Mouse (Mus musculus): ENCODE results near the gene Ifi27.
"Not testable (repeated sequence)": the region's sequence is repeated elsewhere in the genome, so short reads cannot be mapped to it uniquely, and the experiment has no call there.

The Ifi27 gene

DNA sequence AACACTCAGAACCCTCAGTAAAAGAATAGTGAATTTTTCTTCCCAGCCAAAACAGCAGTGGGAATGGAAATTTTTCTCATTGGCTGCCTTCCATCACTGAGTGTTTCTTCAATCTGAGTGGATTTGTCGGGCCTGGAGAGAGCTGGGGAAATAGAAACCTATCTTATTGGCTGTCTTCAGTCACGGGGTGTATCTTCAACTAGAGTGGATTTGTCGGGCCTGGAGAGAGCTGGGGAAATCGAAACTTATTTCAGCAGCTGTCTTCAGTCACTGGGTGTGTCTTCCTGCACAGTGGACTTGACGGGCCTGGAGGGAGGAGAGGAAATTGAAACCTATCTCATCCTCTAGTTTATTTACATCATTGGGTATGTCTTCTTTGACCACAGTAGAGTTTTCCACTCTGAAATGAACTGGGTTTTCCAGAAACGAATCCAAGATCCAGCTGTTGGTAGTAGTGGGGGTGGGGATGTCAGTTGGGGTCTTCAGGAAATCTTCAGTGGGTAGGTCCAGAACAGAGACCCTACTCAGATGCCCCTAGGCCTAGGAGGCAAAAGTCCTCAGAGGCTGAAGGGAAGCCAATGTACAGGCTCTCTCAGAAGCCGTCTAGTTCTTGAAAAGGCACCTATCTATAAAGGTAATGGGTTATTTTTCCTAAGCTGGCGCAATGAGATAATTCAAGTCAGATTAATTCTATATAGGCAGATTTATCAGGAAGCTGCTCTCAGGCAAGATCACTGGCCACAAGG lies at the start of gene Ifi27:
Gene Ifi27 (plus strand): TSS at position 226 of the 746 bp plus-strand sequence.
- peak; percentile 58 for DNase-seq (ENCODE audit: extremely low read depth, insufficient read length, low spot score)

DNA sequence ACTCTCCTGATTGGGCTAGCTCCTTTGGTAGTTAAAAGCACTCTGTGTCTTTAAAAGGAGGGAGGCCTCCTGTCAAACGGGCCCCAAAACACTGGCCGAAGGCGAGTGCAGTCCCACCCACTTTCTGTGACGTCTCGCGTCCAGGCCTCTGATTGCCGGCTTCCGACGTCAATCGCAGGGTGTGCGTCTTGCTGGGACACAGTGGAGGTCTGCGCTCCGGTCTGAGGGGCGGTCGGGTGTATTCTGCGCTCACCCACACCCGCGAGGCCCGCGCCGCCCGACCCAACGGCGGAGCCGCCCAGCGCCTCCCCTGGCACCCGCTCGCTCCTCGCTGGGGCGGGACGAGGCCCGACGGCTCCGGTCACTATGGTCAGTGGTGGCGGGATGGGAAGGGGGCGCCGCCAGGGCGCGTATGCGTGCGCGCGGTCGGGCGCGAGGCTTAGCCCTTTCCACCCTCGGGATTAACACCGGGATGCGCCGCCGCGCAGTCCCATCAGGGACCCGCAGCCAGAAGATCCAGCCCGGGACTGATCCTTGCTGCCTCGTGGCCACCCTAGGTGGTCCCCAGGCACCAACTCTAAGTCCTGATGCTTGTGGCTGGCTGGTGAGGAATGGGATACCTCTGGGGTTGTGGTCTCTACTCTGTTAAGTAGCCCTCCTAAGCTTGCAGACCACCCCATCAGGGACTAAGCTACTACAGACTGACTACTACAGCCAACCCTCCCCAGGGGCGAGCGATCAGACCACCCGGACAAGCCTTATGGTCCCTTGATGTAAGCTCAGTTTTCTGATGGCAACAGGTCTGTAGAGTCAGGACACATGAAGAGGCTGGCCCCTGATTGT lies 45.3 kb upstream of the Ifi27 start, which contains the start of gene Otub2:
Gene Otub2 (plus strand): TSS at position 178 of the 843 bp plus-strand sequence.
- DNase-seq (ENCODE audit: extremely low read depth, insufficient read length, low spot score), result peak; percentile 96

DNA sequence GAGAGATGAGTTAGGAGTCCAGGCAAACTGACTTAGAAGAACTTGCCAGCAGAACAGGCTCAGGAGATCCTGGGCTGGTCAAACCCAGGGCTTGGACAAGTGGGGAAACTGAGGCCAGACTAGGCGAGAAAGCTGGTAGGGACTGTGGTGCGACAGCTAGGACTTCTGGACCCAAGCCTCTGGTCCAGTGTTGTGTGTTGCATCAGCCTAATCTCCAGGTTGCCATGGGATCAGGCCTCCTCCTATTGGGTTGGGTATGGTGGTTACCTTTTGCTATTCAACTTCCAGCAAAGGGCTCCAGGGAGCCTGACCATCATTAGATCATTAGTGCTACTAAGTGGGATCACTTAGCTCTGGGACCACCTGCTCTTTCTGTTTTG lies 44.7 kb upstream of the Ifi27 start:
- DNase-seq (ENCODE audit: extremely low read depth, insufficient read length, low spot score), result no peak

DNA sequence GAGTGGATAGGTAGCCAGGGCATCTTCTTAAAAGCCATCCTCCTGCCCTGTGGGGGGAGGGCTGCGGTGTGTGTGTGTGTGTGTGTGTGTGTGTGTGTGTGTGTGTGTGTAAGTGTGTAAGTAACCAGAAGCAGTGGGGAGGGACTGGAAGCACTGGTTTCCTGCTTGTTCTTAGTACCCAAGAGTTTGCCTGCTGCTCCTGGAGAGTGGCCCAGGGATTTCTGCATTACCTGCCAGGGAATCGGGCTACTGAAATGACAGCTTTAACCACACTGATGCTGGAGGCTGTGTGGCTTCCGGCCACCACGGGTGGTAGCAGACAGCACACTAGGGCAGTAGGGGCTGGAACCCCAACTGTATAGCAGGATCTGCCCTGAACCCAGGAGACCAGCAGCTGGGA lies 44.0 kb upstream of the Ifi27 start:
- DNase-seq (ENCODE audit: extremely low read depth, insufficient read length, low spot score), result no peak

DNA sequence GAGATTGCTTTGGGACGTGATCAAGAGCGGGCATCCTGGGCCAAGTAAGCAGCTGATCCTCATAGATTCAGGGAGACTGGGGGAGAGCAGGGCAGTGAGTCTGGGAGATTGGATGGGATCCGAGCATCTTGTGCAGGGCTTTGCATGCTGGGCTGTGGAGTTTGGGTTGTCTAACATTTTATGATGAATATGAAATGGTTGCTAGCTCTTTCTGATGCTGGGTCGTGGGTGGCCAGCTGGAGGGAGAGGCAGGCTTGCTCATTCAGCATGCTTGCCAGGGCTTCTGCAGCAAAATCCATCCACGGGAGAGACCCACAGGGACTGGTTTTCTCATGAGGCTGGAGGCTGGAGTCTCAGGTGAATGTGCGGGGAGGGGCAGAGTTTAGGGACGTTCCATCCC lies 42.9 kb upstream of the Ifi27 start:
- DNase-seq (ENCODE audit: extremely low read depth, insufficient read length, low spot score), result no peak

DNA sequence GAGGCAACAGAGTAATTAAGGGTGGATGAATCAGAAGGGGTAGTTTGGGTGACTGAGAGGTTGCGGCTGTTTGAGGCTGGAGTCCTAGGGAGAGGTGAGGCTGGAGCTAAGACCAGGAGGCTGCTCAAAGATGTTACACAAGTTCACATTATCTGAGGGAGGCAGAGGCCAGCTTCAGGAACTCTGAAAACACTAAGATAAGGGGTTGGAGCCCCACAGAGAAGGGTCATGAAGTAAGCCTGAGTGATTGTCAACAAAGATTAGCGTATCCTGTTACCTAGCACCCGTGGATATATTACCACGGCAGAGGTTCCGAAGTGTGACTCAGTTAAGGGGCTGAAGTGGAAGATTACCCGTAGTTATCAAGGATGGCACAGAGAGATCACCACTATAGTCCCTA lies 40.5 kb upstream of the Ifi27 start:
- DNase-seq (ENCODE audit: extremely low read depth, insufficient read length, low spot score), result no peak

DNA sequence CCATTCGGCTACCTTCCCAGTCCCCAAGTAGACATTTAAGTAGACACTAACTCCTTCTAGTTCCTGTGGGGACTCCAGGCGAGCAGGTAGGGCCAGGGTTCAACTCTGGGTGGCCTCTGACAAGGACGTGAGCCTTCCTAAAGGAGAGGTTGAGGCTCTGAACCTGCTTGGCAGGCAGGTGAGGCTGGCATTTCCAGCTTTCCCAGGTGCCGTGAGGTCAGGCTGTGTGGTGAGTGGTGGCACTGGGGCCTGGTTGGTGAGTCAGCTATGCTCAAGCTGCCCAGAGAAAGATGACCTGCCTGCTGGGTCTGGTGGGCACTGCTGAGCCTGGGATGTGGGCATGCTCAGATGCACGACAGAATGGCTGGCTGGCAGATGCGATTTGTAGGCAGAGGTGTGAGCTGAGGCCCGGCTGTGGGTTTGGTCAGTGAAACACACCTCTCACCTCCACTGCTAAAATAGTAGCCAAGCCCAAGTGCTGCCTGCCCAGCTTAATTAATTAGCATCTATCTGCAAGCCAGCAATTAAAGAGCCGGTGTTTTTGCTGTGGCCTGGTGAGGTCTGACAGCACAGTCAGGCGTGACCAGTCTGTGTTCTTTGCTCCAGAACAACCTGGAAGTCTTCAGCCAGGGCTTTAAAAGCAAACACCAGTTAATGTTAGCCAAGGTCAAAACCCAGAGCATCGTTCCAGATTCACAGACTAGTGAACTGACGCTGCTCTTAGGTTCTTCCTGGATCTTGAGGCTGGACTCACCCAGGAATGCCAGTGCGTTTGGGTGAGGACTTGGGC lies 38.3 kb upstream of the Ifi27 start:
- DNase-seq (ENCODE audit: extremely low read depth, insufficient read length, low spot score), result no peak

DNA sequence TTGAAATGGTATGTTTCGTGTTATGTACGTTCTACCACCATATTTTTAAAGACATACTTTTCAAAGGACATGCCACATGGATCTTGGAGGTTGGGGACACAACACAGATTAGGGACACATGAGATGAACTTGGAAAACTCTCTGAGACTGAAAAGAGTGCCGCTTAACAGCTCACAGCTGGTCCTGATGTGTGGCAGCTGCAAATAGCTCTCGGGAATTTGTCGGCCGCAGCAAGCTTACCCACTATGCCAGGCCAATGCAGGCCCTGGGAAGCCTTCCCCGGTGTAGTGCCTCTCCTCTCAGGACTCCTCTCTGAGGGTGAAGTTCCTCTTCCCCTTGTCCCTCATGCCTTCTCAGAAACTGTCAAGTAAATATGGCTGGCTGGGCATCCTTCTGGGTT lies 37.3 kb upstream of the Ifi27 start:
- no peak for DNase-seq (ENCODE audit: extremely low read depth, insufficient read length, low spot score)

DNA sequence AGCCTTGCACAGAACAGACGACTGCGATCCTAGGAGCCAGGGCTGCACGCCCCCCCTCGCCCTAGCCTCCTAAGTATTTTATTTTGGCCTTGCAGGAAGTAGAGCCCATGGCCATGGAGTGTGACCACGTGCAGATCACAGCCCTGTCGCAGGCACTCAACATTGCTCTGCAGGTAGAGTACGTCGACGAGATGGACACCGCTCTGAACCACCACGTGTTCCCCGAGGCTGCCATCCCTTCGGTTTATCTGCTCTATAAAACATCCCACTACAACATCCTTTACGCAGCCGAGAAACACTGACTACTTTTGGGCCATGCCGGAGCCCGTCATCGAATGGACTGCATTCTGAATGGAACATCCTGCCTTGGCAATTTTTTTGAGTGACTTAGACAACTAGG lies 29.9 kb upstream of the Ifi27 start:
- DNase-seq (ENCODE audit: extremely low read depth, insufficient read length, low spot score), result no peak

DNA sequence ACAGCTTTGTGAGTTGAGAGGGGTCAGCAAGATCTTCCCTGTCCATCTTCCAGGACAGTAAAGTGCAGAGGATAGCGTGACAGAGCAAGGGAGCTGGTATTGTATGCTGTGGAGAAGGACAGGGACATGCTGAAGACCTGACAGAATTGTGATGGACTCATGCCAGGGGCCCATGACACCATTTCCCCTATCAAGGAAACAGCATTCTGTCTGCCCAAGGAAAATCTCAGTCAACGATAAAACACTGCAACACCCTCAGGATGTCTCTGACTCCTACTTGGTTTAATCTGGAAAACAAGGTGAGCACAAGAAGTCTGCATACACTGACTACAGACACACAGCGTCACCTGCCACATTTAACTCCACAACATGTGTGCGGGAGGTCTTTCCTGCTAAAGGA lies 26.3 kb upstream of the Ifi27 start, which contains the start of gene 9330161L09Rik:
Gene 9330161L09Rik (minus strand): TSS at position 101 of the 400 bp plus-strand sequence.
- no peak for DNase-seq (ENCODE audit: extremely low read depth, insufficient read length, low spot score)

DNA sequence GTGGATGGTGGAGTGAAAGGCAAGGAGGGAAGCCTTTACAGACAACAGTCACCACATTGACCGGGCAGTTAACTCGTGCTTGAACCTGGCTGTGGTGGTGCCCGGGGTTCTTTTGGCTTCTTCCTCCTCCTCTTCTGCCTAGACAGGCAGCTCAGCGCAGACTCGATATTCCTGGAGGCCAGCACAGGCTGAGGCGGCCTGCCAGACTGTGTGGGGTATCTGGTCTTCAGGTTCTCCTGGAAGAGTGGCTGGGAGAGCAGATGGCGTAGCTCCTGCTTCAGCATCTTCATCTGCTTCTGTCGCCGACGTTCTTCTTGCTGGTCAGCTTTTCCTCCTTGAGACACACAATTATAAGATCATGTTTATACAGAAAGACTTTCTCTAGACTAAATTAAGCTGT lies 25.9 kb upstream of the Ifi27 start:
- DNase-seq (ENCODE audit: extremely low read depth, insufficient read length, low spot score), result no peak

DNA sequence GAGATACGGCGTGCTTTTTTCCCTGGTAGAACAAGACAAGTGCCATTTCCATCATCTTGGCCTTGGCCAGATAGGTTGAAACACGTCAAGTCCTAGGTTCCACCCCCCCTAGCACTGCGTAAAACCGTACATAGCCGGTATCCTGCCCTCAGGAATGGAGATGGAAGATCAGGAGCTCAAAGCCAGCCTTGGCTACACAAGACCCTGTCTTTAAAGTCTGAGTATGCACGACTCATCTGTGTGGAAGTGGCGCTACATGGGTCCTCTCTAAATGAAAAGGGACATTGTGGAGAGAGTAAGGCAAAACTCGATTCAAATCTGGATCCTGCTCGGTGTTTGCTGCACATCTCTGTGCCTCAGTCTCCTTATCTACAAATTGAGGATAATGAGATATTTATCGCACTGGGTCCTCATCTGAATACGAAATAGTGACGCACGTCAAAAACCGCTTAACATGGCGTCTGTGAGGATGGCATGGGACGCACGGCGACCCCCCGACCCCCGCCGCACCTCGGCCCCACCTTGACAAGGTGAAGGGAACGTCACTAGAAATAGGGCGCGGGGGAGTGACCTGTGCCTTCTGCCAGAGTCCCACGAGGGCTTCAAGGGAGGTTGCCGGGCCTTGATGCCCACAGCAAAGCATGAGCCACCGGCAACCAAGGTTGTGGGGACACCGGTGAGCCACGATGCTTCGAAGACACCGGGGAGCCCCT lies 8.8 kb upstream of the Ifi27 start:
- DNase-seq (ENCODE audit: extremely low read depth, insufficient read length, low spot score), result no peak

DNA sequence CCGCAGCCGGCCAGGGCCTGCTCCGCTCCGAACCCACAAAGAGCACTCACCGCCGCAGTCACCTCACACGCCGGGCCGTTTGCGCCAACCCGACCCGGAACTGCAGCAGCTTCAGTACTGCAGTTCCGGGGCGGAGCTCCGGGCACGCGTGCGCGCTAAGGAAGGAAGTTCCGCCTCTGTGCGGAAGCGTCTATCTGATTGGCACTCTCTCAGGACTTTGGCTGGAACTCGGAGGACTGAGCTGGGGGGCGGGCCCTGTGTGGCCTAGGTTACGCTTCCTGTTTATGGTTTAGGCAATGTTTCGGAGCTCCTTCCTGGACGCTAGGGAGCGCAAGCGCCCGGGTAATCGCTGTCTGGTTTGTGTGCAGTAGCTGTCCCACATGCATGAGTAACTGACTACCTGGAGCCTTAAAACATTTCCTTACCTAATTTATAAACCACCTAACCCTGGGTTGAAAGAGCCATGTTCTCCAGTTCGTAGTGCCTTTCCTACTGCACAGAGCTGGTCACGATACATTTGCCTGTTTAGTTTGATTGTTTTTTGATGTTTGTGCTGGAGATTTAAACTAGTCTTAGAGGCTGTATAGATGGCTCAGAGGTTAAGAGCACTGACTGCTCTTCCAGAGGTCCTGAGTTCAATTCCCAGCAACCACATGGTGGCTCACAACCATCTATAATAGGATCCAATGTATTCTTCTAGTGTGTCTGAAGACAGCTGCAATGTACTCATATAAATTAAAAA lies 8.1 kb upstream of the Ifi27 start, which contains the start of gene Ddx24:
Gene Ddx24 (minus strand): TSS at position 102 of the 742 bp plus-strand sequence.
- DNase-seq (ENCODE audit: extremely low read depth, insufficient read length, low spot score), result peak; percentile 93

DNA sequence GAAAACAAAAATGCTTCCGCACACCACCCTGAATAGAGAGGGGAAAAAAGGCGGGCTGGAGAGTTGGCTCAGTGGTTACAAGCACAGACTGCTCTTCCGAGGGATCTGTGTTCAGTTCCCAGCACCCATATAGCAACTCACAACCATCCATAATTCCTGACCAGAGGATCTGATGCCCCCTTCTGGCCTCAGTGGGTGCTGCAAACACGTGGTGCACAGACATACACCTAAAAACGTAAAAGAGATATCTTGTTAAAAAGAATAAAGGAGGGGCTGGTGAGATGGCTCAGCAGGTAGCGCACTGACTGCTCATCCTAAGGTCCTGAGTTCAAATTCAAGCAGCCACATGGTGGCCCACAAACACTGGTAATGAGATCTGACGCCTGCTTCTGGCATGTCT lies 7.3 kb upstream of the Ifi27 start:
- DNase-seq (ENCODE audit: extremely low read depth, insufficient read length, low spot score), result no peak

DNA sequence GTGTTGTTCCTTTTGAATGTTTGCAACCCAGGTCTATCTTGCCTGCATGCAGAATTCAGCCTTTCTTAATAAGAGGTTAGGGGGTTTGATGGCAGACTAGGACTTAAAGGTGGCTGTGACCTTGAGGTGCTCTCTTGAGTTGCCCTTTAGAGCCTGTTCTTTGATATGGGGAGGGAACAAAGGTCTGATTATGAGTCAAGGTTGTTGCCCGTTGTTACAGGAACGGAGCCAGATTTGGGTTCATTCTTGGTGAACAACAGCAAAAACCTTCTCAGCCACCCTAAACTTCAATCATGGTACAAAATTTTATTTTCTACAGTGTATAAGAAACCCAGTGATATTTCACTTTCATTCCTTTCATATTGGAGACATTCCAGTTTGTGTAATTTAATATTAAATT lies 581 bp upstream of the Ifi27 start:
- no peak for DNase-seq (ENCODE audit: extremely low read depth, insufficient read length, low spot score)

DNA sequence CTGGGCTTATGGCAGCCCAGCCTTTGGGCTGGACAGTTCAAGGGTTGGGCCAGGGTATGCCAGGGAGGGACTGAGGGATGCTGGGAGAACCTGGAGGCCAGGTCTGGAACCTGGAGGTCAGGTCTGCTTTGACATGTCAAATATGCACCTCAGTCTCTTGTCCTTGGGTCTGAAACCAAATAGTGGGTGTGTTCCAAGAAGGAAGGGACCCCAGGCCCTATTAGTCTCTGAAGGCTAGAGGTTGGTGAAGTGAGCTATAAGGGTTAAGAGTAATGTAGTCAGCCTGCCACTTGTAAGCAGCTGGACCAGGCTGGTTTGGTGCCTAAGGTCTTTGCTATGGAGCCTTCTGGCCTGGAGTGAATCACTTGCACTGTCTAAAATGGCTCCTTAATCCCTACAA lies 850 bp downstream of the Ifi27 start:
- no peak for DNase-seq (ENCODE audit: extremely low read depth, insufficient read length, low spot score)

DNA sequence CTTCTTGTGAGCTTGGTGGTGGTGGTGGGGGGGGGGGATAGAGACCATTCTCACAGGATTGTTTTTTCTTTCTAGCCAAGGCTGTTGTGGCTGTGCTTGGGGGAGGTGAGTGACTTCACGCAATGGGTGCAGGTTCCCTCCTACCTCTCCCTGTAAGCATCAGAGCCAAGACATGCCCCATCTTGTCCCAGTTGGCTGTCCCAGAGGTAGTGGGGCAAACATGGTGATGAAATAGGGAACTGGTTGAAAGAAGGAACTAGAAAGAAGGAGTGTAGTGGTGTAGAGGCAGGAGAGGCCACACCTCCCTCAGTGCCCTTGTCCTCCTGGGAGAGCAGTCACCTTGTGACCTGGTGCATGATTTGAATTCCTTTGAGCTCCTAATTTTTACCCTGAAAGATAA lies 3.6 kb downstream of the Ifi27 start:
- DNase-seq (ENCODE audit: extremely low read depth, insufficient read length, low spot score), result no peak

DNA sequence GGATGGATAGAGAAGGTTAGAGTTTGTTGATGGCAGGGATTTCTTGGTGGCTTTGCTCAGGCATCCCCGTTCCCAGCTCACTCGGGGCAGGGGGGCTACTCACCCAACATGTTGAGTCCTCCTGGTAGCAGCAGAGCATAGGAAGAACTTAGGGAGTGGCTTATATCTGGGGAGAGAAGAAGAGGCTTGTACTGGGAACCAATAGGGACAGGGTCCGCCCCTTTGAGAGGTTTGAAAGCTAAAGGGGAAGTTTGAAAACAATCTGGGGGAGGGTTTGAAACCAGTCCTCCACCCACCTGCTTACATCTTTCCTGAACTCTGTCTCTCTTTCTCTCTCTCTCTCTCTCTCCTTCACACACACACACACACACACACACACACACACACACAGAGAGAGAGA lies 9.5 kb downstream of the Ifi27 start, which contains the start of gene Ifi27l2a:
Gene Ifi27l2a (minus strand): TSS at position 157 of the 400 bp plus-strand sequence.
- DNase-seq (ENCODE audit: extremely low read depth, insufficient read length, low spot score), result peak; percentile 20

DNA sequence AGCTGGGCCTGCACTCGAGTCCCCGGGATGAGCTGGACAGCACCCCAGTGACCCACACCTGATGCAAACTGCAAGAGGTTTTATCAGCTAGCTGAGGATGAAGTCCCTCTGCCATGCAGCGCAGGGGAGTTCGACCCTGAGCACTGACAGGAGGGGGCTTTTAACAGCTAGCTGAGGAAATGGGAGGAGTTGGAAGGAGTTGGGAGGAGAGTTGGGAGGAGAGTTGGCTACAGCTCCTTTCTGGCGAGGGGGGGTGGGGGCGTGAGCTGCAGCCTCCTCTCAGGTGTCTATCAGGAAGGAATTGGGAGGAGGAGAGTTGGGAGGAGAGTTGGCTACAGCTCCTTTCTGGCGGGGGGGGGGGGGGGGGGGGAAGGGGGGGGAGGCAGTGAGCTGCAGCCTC lies 10.2 kb downstream of the Ifi27 start:
- not testable (repeated sequence) for DNase-seq (ENCODE audit: extremely low read depth, insufficient read length, low spot score)

DNA sequence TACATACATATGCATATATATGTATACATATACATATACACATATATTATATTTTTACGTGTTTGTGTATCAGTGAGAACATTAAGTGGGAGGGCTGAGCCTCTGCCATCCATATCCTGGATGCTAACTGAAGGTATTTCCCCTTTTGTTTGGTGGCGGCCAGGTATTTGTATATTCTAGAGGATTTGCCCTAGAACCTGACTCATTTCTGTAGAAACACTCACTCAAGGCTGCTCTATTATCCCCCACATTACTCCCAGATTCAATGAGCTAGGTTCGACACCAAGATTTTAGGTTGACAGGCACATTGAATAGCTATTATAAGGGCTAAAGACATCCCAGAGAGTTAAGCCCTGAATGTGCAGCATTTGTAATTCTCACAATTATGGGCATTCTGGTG lies 11.0 kb downstream of the Ifi27 start:
- no peak for DNase-seq (ENCODE audit: extremely low read depth, insufficient read length, low spot score)

All from 3134 (cell line).